Mouse (Mus musculus) midbrain, embryonic 12.5 days (tissue): ENCODE results near the gene Ctbp2. TPM values are rescaled to one million over a fixed set of nuclear protein-coding genes. Genes with fewer than 3 reads are reported as not detected.
"Not testable (repeated sequence)": the region's sequence is repeated elsewhere in the genome, so short reads cannot be mapped to it uniquely, and the experiment has no call there.

Experiments used
- ATAC-seq: fragments of 200-750 bp; cut with Nextera tagmentation; 2 replicates; pipeline ENCODE4 v1.8.0; 2017; ENCODE audit warnings: low read depth, moderate TSS enrichment, moderate library complexity; ENCODE audit not compliant: low FRiP score
- H3K27ac ChIP-seq: fragments of 300-500 bp; sonication (generic); replicated peaks from 2 replicates; pipeline ENCODE4 v1.5.1; 2016; ENCODE audit warnings: mild to moderate bottlenecking
- H3K27me3 ChIP-seq: fragments of 300-500 bp; sonication (generic); 2 replicates; pipeline ENCODE4 v1.6.1; 2016; ENCODE audit warnings: mild to moderate bottlenecking
- H3K36me3 ChIP-seq: fragments of 300-500 bp; sonication (generic); 2 replicates; pipeline ENCODE4 v1.6.1; 2016
- H3K4me1 ChIP-seq: fragments of 300-500 bp; sonication (generic); 2 replicates; pipeline ENCODE4 v1.6.1; 2016
- H3K4me2 ChIP-seq: fragments of 300-500 bp; sonication (generic); replicated peaks from 2 replicates; pipeline ENCODE4 v1.6.1; 2016; ENCODE audit warnings: mild to moderate bottlenecking, moderate library complexity
- H3K4me3 ChIP-seq: fragments of 300-500 bp; sonication (generic); 2 replicates; pipeline ENCODE4 v1.5.1; 2016; ENCODE audit warnings: mild to moderate bottlenecking
- H3K9ac ChIP-seq: fragments of 300-500 bp; sonication (generic); replicated peaks from 2 replicates; pipeline ENCODE4 v1.6.1; 2016; ENCODE audit warnings: mild to moderate bottlenecking, moderate library complexity
- H3K9me3 ChIP-seq: fragments of 300-500 bp; sonication (generic); 2 replicates; pipeline ENCODE4 v1.6.1; 2016; ENCODE audit warnings: mild to moderate bottlenecking
- WGBS: fragments of 180-500 bp; shearing (Covaris S2); methylation state at CpG from one replicate; pipeline ENCODE4 v1.1.7; 2016; 5-methylcytosine and 5-hydroxymethylcytosine counted together
- polyA plus RNA-seq: library from polyadenylated mRNA; unstranded; fragments of >200 nt; fragmentation: Nextera tagmentation; extraction: Ambion mirVana; gene quantifications from 2 replicates; pipeline ENCODE4 v1.2.1, GENCODE M21; 2016

Gene Ctbp2
- polyA plus RNA-seq, 1 experiment from 2014 or later, result 111 TPM

DNA sequence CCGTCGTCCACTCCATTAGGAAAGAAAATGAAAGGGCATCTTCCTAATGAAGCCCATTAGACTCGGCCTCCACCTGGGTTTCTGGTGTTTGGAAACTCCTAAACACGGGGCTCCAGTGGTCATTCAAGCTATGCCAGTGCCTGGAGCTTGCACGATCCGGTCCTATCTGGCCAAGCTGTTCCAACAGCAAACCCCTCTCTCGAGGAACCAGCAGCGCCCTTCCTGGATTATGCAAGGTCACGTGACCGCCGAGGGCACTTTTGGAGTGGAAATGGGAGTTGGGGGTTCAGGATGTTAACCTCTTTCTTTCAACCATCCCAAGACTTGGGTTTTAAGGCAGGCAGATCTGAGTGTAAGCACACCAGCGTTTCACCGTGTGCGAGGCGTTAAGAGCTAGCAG, 8.3 kb downstream of the Ctbp2 start:
- ATAC-seq, result no peak
- Histone ChIP-seq H3K9ac (no peak overlapping the region; the same call in 1 of the 2 replicates), H3K27me3 (no peaks in the 10 kb centered on the region), H3K36me3 (no peaks in the 10 kb centered on the region), H3K27ac (no peak overlapping the region), H3K9me3 (no peaks in the 10 kb centered on the region), H3K4me3 (no peak overlapping the region), H3K4me1 (peaks cover 90% of the 10 kb centered on the region), H3K4me2 (peak overlapping the region; percentile 38)
- 13% methylated on average over 15 of the region's 15 CpGs for WGBS

DNA sequence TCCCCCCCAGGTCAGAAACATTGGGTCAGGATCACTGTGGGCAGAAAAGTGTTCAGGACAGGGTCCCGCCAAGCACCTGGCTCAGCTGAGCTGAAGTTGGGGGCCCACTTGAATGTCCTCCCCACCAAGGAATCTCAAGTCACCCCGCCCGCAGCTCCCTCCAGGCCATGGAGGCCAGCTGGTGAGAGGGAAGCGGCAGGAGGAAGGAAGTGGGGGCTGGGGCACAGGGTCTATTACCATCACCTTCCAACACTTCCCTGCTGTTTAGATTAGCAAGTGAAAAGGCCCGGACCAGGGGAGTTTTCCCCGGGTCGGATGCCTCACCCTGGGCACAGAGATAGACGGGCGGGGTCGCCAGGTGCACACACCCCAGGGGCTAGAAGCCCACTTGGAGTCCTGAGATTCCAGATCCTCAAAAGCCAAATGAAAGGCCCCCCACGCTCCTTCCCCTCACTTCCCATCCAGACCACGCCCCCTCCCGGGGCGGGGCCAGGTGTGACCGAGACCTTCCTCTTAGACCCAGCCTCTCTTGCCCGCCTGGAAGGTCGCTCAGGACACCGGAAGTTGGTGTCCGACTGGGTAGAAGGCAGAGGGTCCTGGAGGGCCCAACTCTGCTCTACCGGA, 9.2 kb downstream of the Ctbp2 start:
- H3K36me3 ChIP-seq, result no peaks in the 10 kb centered on the region
- no peaks in the 10 kb centered on the region for H3K27me3 ChIP-seq
- H3K27ac ChIP-seq, result no peak overlapping the region
- no peak overlapping the region for H3K9ac ChIP-seq
- peaks cover 83% of the 10 kb centered on the region for H3K4me1 ChIP-seq
- H3K4me2 ChIP-seq, result peak overlapping the region; percentile 27
- H3K4me3 ChIP-seq, result 0 out of 2 replicates have a peak overlapping the region, but pooled peaks have one; percentile 13
- 12% methylated on average over 20 of the region's 20 CpGs for WGBS
- ATAC-seq, result no peak
- H3K9me3 ChIP-seq, result no peaks in the 10 kb centered on the region

DNA sequence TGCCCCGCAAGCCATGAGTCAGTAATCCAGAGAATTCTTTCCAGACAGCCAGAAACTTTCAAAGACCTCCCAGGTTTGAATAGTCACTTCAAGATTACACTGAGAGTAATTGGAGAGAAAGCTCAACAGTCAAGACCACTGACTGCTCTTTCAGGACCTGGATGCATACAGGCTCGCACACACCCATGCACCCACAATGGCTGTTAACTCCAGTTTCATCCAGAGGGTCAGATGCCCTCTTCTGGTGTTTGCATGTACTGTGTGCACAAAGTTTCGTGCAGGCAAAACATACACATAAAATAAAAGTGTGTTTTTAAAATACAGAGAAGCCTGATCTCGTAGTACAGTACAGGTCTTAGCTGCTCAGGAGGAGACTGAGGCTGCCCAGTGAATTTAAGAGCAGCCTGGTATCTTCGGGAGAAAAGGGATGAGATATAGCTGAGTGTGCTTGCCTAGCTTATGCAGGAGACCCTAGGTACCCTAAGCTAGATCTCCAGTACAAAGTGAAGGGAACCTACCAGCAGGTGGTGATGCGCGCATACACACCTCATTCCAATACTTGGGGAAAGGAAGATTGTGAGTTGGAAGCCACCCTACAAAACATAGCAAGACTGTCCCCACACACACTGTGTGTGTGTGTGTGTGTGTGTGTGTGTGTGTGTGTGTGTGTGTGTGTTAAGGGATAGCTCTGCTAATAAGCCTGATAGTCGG, 10.8 kb downstream of the Ctbp2 start:
- WGBS, result 70% methylated on average over 8 of the region's 8 CpGs
- H3K4me3 ChIP-seq, result no peak overlapping the region
- peaks cover 75% of the 10 kb centered on the region for H3K4me1 ChIP-seq
- no peak overlapping the region for H3K4me2 ChIP-seq
- 0 out of 2 replicates have a peak overlapping the region, but pooled peaks have one; percentile 35 for H3K27ac ChIP-seq
- H3K9ac ChIP-seq, result no peak overlapping the region
- no peaks in the 10 kb centered on the region for H3K36me3 ChIP-seq
- no peaks in the 10 kb centered on the region for H3K9me3 ChIP-seq
- H3K27me3 ChIP-seq, result no peaks in the 10 kb centered on the region
- no peak for ATAC-seq

DNA sequence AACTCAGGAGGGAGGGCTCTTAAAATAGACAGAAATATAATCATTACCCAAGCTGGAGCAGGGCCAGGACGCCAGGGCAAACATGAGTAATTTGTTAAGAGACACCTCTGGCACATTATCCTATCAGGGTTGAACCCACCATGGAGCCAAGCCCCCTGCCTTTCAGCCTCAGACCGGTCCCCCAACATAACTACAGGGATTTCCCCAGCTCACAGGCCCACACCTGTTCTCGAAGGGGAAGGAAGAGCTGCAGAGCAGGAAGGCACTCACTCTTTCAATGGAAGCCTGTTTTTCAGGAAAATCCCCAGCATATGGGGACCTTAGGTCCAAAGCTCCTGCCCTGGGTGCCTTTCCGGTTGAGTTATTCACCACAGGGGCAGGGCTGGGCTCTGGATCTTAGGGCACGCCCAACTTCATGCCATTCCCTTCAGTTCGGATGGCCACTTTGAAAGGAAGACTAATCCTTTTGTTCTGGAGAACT, 11.8 kb downstream of the Ctbp2 start:
- H3K4me1 ChIP-seq, result peaks cover 67% of the 10 kb centered on the region
- no peak overlapping the region for H3K4me3 ChIP-seq
- 0 out of 2 replicates have a peak overlapping the region, but pooled peaks have one; percentile 35 for H3K27ac ChIP-seq
- H3K27me3 ChIP-seq, result no peaks in the 10 kb centered on the region
- 5% methylated on average over 6 of the region's 6 CpGs for WGBS
- H3K9me3 ChIP-seq, result no peaks in the 10 kb centered on the region
- no peak overlapping the region for H3K4me2 ChIP-seq
- H3K36me3 ChIP-seq, result no peaks in the 10 kb centered on the region
- H3K9ac ChIP-seq, result no peak overlapping the region
- ATAC-seq, result no peak; the same call in 1 of the 2 replicates

DNA sequence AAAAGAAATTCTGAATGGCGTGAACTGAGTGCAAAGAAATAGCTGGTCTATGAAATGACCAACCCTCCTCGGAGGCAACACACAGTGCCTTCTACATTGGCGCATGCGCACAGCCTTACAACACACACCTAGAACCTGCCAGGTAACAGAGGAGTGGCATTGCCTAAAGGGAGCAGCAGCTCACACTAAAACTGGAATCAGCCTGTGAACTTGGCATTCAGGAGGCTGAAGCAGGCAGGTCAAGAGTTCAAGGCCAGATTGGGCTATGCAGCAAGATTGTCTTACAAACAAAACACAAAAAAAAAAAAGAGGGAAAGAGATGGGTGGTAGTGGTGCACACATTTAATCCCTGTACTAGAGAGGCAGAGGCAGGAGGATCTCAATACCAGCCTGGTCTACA, 14.7 kb downstream of the Ctbp2 start:
- Histone ChIP-seq H3K27me3 (no peaks in the 10 kb centered on the region), H3K4me3 (no peak overlapping the region), H3K36me3 (no peaks in the 10 kb centered on the region), H3K9ac (no peak overlapping the region), H3K4me1 (peaks cover 37% of the 10 kb centered on the region), H3K4me2 (no peak overlapping the region), H3K9me3 (no peaks in the 10 kb centered on the region), H3K27ac (no peak overlapping the region)
- no peak for ATAC-seq
- 98% methylated on average over 4 of the region's 4 CpGs for WGBS

DNA sequence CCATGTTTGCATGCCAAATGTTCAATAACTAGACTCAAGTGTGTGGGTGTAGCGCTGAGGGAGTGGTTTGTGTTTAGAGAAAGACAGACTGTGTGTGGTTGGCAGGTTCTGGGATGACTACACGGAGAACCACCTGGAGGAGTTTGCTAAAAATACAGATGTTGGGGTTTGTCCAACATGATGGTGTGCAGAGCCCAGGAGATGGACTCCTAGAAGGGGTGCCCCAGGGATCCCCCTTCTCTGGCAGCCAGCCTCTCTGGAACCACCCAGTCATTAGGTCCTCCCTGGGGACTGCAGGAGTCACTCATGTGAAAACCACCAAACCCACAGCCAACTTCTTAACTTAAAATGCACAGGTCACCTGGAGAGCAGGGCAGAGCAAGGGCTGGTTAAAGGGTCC, 15.5 kb downstream of the Ctbp2 start:
- H3K36me3 ChIP-seq, result no peaks in the 10 kb centered on the region
- no peak for ATAC-seq
- H3K4me1 ChIP-seq, result peaks cover 30% of the 10 kb centered on the region
- no peak overlapping the region for H3K4me3 ChIP-seq
- H3K9ac ChIP-seq, result no peak overlapping the region
- H3K4me2 ChIP-seq, result no peak overlapping the region
- 96% methylated on average over 2 of the region's 2 CpGs for WGBS
- no peak overlapping the region for H3K27ac ChIP-seq
- no peaks in the 10 kb centered on the region for H3K27me3 ChIP-seq
- no peaks in the 10 kb centered on the region for H3K9me3 ChIP-seq

DNA sequence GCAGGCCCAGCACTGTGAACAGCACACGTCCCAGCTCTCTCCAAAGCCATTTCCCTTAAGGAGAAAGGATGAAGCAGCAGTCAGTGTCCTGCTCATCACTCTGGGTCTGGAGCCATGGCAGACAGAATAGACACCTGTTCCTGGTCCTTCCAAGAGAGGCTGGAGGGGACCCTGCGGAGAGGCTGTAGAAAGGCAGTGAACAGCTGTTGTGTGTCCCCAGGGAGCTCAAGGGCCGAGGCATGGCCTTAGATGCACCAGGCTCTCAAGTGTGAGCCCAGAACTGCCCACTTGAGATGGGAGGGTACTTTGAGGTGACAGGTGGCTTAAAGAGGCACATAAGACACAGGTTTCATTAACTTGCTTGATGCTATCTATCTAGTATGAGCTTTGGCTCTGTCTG, 21.6 kb downstream of the Ctbp2 start:
- 76% methylated on average over 3 of the region's 3 CpGs for WGBS
- H3K4me2 ChIP-seq, result no peak overlapping the region
- no peak for ATAC-seq

DNA sequence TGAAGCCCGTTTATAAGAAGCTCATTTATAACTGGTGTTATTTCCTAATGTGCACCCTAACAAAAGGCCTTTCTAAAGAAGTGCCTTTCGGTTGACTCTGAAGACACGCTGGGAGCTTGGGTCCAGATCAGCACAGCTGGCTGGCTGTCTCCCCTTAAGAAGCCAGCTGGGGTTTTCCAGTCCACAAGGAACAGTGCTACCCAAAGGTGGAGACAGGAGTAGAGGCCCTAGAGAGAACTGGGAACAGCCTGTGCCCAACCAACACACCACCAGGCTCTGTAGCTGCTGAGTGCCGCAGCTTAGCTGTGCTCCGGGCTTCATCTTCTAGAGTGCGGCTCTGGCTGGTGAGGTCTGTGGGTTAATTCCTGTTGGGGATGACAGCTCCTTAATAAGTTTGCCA, 23.1 kb downstream of the Ctbp2 start:
- no peak overlapping the region for H3K4me2 ChIP-seq
- H3K27me3 ChIP-seq, result no peaks in the 10 kb centered on the region
- H3K9ac ChIP-seq, result no peak overlapping the region
- no peak overlapping the region for H3K4me3 ChIP-seq
- ATAC-seq, result no peak
- H3K36me3 ChIP-seq, result no peaks in the 10 kb centered on the region
- H3K4me1 ChIP-seq, result peaks cover 28% of the 10 kb centered on the region
- WGBS, result 85% methylated on average over 6 of the region's 6 CpGs
- no peaks in the 10 kb centered on the region for H3K9me3 ChIP-seq
- no peak overlapping the region for H3K27ac ChIP-seq

More for the DNA sequence above, 21.6 kb downstream of the Ctbp2 start:
- no peak overlapping the region for H3K4me3 ChIP-seq
- no peaks in the 10 kb centered on the region for H3K27me3 ChIP-seq
- no peaks in the 10 kb centered on the region for H3K9me3 ChIP-seq
- H3K9ac ChIP-seq, result no peak overlapping the region
- H3K4me1 ChIP-seq, result peaks cover 26% of the 10 kb centered on the region
- H3K27ac ChIP-seq, result no peak overlapping the region
- H3K36me3 ChIP-seq, result no peaks in the 10 kb centered on the region

DNA sequence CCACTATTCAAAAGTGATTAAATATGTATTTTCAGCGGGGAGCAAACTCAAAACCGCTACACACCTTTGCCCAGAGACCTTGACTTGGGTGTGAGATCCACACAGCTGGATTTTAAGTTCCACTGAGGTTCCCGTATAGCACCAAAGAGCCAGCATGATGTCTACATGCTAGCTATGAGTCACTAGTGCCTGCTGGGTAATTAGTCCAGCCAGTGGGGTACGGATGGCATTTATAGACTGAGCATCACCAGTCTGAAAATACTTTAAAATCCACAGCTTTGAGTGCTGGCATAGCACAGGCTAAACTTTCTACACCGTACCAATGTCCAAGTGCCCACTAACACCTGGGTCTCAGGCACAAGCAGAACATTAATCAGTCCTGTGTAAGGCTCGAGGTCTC, 24.0 kb downstream of the Ctbp2 start:
- ATAC-seq, result no peak
- Histone ChIP-seq H3K4me2 (no peak overlapping the region), H3K27ac (no peak overlapping the region), H3K4me3 (no peak overlapping the region), H3K36me3 (0 out of 2 replicates have a peak, but pooled peaks cover 3% of the 10 kb centered on the region), H3K4me1 (peaks cover 28% of the 10 kb centered on the region), H3K9ac (no peak overlapping the region), H3K27me3 (no peaks in the 10 kb centered on the region), H3K9me3 (no peaks in the 10 kb centered on the region)
- WGBS, result 70% methylated on average over 6 of the region's 6 CpGs

DNA sequence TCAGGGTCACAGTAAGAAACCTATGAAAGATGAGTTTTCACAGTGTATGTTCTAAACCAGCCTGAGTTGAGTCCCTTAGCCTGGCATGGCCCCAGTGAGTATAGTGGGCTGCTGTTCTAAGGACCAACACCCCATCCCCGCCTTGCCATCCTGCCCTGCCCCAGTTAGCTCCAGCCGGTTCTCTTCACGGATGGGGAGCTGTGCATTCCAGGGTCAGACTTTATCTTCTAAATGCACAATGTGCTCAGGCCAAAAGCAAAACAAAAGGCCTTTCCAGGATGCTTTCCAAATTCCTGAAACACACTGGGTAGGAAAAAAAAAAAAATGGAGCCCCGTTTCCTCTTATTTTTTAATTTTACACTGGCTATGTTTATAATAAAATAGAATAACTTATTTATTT, 24.9 kb downstream of the Ctbp2 start:
- Histone ChIP-seq H3K9ac (no peak overlapping the region), H3K27me3 (no peaks in the 10 kb centered on the region), H3K27ac (no peak overlapping the region), H3K9me3 (no peaks in the 10 kb centered on the region), H3K4me1 (peaks cover 28% of the 10 kb centered on the region), H3K36me3 (0 out of 2 replicates have a peak, but pooled peaks cover 3% of the 10 kb centered on the region), H3K4me3 (no peak overlapping the region), H3K4me2 (no peak overlapping the region)
- WGBS, result 58% methylated on average over 4 of the region's 4 CpGs
- ATAC-seq, result no peak

DNA sequence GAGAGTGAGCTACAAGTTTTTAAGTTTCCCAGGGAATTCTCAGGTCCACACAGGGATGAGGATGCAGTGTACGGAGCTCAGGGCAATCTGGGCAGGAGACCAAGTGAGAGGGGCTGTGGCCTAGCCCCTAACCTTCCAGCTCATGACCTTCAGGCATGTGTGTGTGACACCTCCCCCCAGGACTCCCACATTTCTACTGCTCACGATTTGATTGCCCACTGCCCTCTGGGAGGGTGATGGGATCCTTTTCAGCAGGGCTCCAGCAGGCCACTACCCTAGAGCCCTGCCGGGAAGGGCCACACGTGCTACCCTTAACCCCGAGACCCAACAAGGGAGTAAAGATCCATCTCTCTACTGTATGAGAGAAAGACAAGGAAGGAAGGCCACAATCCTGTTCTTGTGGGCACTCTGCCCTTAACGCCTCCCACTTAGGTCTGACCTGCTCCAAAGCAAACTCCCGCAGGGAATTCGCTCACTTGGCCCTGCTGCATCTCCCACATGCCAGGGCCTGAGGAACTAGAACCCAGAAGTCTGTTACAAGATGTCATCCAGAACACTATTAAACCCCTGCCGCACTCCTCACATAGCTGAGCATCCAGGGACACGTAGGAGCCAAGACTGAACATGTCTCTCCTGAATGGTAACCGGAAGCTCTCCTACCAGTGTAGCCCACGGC, 25.9 kb downstream of the Ctbp2 start:
- H3K9ac ChIP-seq, result no peak overlapping the region
- H3K27ac ChIP-seq, result no peak overlapping the region
- no peak for ATAC-seq
- H3K4me3 ChIP-seq, result no peak overlapping the region
- 89% methylated on average over 12 of the region's 12 CpGs for whole genome bisulfite sequencing
- H3K4me2 ChIP-seq, result no peak overlapping the region
- H3K27me3 ChIP-seq, result no peaks in the 10 kb centered on the region
- H3K36me3 ChIP-seq, result 0 out of 2 replicates have a peak, but pooled peaks cover 3% of the 10 kb centered on the region
- peaks cover 28% of the 10 kb centered on the region for H3K4me1 ChIP-seq
- H3K9me3 ChIP-seq, result no peaks in the 10 kb centered on the region

DNA sequence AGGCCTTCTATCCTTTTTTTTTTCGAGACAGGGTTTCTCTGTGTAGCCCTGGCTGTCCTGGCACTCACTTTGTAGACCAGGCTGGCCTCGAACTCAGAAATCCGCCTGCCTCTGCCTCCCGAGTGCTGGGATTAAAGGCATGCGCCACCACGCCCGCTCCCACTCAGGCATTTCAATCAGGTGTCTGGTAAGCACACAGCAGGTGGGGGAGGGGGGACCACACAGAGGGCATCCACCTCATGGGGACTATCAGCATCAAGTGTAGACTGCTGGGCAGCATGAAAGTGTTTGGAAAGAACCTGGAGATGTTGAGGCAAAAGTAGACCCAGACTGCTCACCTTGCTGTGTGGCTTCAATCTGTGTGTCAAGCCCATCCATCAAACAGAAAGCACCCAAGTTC, 28.5 kb downstream of the Ctbp2 start:
- H3K4me2 ChIP-seq, H3K4me3 ChIP-seq, H3K36me3 ChIP-seq, ATAC-seq, H3K27ac ChIP-seq, H3K9me3 ChIP-seq, H3K9ac ChIP-seq, H3K27me3 ChIP-seq: not testable (repeated sequence)
- WGBS, result 92% methylated on average over 7 of the region's 7 CpGs
- peaks cover 25% of the 10 kb centered on the region for H3K4me1 ChIP-seq
